Mouse (Mus musculus) cerebellum, adult 11-12 months (tissue): ENCODE results near the gene Klhl29.

Experiments
- DNase-seq: peaks from one replicate; pipeline ENCODE4 v3.0.0; 2022

Gene Klhl29

GRCm38 (mm10) chr12:5292316-5292715 lies 83.2 kb downstream of the Klhl29 start:
- DNase-seq, result no peak

- DNase-seq, result no peak
These were observed 89.9 kb downstream of the Klhl29 start for GRCm38 (mm10) chr12:5285579-5285978.

GRCm38 (mm10) chr12:5284961-5285360 lies 90.5 kb downstream of the Klhl29 start:
- no peak for DNase-seq

- DNase-seq, result no peak
These were observed 91.8 kb downstream of the Klhl29 start for GRCm38 (mm10) chr12:5283654-5284053.

GRCm38 (mm10) chr12:5282611-5283010 lies 92.9 kb downstream of the Klhl29 start:
- DNase-seq, result no peak

- DNase-seq, result no peak
These were observed 95.6 kb downstream of the Klhl29 start for GRCm38 (mm10) chr12:5279873-5280272.

GRCm38 (mm10) chr12:5277028-5277427 lies 98.5 kb downstream of the Klhl29 start:
- no peak for DNase-seq

- no peak for DNase-seq
These were observed 100.0 kb downstream of the Klhl29 start for GRCm38 (mm10) chr12:5275507-5275936.

GRCm38 (mm10) chr12:5274519-5274944 lies 101.0 kb downstream of the Klhl29 start:
- no peak for DNase-seq

GRCm38 (mm10) chr12:5273316-5274047 lies 102.0 kb downstream of the Klhl29 start:
- no peak for DNase-seq

- no peak for DNase-seq
These were observed 105.0 kb downstream of the Klhl29 start for GRCm38 (mm10) chr12:5270527-5270926.

GRCm38 (mm10) chr12:5269936-5270335 lies 105.5 kb downstream of the Klhl29 start:
- no peak for DNase-seq

GRCm38 (mm10) chr12:5269061-5269460 lies 106.4 kb downstream of the Klhl29 start:
- no peak for DNase-seq

- DNase-seq, result no peak
These were observed 107.3 kb downstream of the Klhl29 start for GRCm38 (mm10) chr12:5268188-5268612.

GRCm38 (mm10) chr12:5267271-5268187 lies 108.0 kb downstream of the Klhl29 start:
- no peak for DNase-seq

GRCm38 (mm10) chr12:5266773-5267172 lies 108.7 kb downstream of the Klhl29 start:
- no peak for DNase-seq

GRCm38 (mm10) chr12:5261476-5261875 lies 114.0 kb downstream of the Klhl29 start:
- no peak for DNase-seq

- no peak for DNase-seq
These were observed 116.7 kb downstream of the Klhl29 start for GRCm38 (mm10) chr12:5258779-5259178.

- no peak for DNase-seq
These were observed 118.3 kb downstream of the Klhl29 start for GRCm38 (mm10) chr12:5257174-5257573.

- DNase-seq, result no peak
These were observed 120.4 kb downstream of the Klhl29 start for GRCm38 (mm10) chr12:5255079-5255478.

GRCm38 (mm10) chr12:5254246-5254982 lies 121.1 kb downstream of the Klhl29 start:
- no peak for DNase-seq

GRCm38 (mm10) chr12:5253289-5254005 lies 122.0 kb downstream of the Klhl29 start:
- no peak for DNase-seq
